Mouse (Mus musculus) forebrain, postnatal 0 days (tissue): ENCODE results near the gene Med24. TPM values are rescaled to one million over a fixed set of nuclear protein-coding genes. Genes with fewer than 3 reads are reported as not detected.

Experiments
- ATAC-seq: fragments of 200-750 bp; cut with Nextera tagmentation; 2 replicates; pipeline ENCODE4 v1.8.0; 2017; ENCODE audit warnings: mild to moderate bottlenecking, moderate library complexity
- DNase-seq: peaks from one replicate; pipeline ENCODE4 v3.0.0-alpha.2; 2015
- H3K27ac ChIP-seq: fragments of 300-500 bp; sonication (generic); 2 replicates; pipeline ENCODE4 v1.5.1; 2014; ENCODE audit warnings: low read depth, mild to moderate bottlenecking, antibody characterized with exemption, low read length, moderate library complexity, mixed read lengths
- H3K27me3 ChIP-seq: fragments of 300-500 bp; sonication (generic); 2 replicates; pipeline ENCODE4 v1.6.1; 2014; ENCODE audit warnings: mild to moderate bottlenecking, low read length, mixed read lengths; ENCODE audit not compliant: insufficient read depth
- H3K36me3 ChIP-seq: fragments of 300-500 bp; sonication (generic); 2 replicates; pipeline ENCODE4 v1.6.1; 2014; ENCODE audit warnings: mild to moderate bottlenecking, moderate library complexity; ENCODE audit not compliant: insufficient read depth
- H3K4me1 ChIP-seq: fragments of 300-500 bp; sonication (generic); 2 replicates; pipeline ENCODE4 v1.6.1; 2014; ENCODE audit warnings: antibody characterized with exemption; ENCODE audit not compliant: insufficient read depth
- H3K4me2 ChIP-seq: fragments of 300-500 bp; sonication (generic); 2 replicates; pipeline ENCODE4 v1.6.1; 2014; ENCODE audit warnings: low read depth, mild to moderate bottlenecking, moderate library complexity
- H3K4me3 ChIP-seq: fragments of 300-500 bp; sonication (generic); 2 replicates; pipeline ENCODE4 v1.5.1; 2014; ENCODE audit warnings: low read depth, low read length, mixed read lengths
- H3K9ac ChIP-seq: fragments of 300-500 bp; sonication (generic); 2 replicates; pipeline ENCODE4 v1.6.1; 2014; ENCODE audit warnings: mild to moderate bottlenecking
- H3K9me3 ChIP-seq: fragments of 300-500 bp; sonication (generic); 2 replicates; pipeline ENCODE4 v1.6.1; 2016; ENCODE audit warnings: low read length
- CTCF ChIP-seq: sonication (generic); IDR thresholded peaks from 2 replicates; pipeline ENCODE4 v1.5.1; 2016; ENCODE audit warnings: antibody characterized with exemption, control low read depth, low read depth
- WGBS: fragments of 180-500 bp; shearing (Covaris S2); extraction: QIAGEN DNeasy Blood & Tissue Kit; methylation state at CpG from one replicate; pipeline ENCODE4 v1.1.7; 2014; 5-methylcytosine and 5-hydroxymethylcytosine counted together
- polyA plus RNA-seq: library from polyadenylated mRNA; unstranded; fragments of >200 nt; fragmentation: Nextera tagmentation; extraction: Ambion mirVana; gene quantifications from 2 replicates; pipeline ENCODE4 v1.2.1, GENCODE M21; 2015
- total RNA-seq: library from RNA; depleted of rRNA; stranded (reverse); fragments of >200 nt; gene quantifications from 2 replicates; pipeline ENCODE4 v1.2.3, GENCODE M21; 2014; rRNA removed

The Med24 gene
- total RNA-seq (54.0 and 66.5 TPM in 2 replicates), polyA plus RNA-seq (46.4 and 49.3 TPM in 2 replicates)

- no peak for TF ChIP-seq CTCF
- Histone ChIP-seq H3K27ac (peak within 1 kb of the TSS; percentile 90), H3K4me2 (peak within 1 kb of the TSS; percentile 73), H3K27me3 (no peaks in the 10 kb centered on the region), H3K9ac (peak within 1 kb of the TSS; percentile 66), H3K36me3 (0 out of 2 replicates have a peak, but pooled peaks cover 9% of the 10 kb centered on the region), H3K4me3 (peak within 1 kb of the TSS; percentile 71), H3K9me3 (no peaks in the 10 kb centered on the region), H3K4me1 (peaks cover 10% of the 10 kb centered on the region)
- ATAC-seq, result peak; percentile 99
- DNase-seq, result peak; percentile 95
- WGBS, result 0% methylated on average over 16 of the region's 16 CpGs
These were observed at the start of gene Med24 for GRCm38 (mm10) chr11:98729119-98729588. Med24 (minus strand) TSS chr11:98729435.

GRCm38 (mm10) chr11:98777888-98778287, 48.7 kb upstream of the Med24 start:
- DNase-seq, result no peak
- Histone ChIP-seq H3K4me3 (no peak overlapping the region), H3K9ac (no peak overlapping the region), H3K27me3 (no peaks in the 10 kb centered on the region), H3K36me3 (no peaks in the 10 kb centered on the region), H3K4me1 (peaks cover 41% of the 10 kb centered on the region), H3K4me2 (no peak overlapping the region), H3K27ac (no peak overlapping the region), H3K9me3 (no peaks in the 10 kb centered on the region)
- no peak for ATAC-seq
- TF ChIP-seq CTCF, result no peak

- Histone ChIP-seq H3K36me3 (no peaks in the 10 kb centered on the region), H3K4me1 (peaks cover 33% of the 10 kb centered on the region), H3K9me3 (no peaks in the 10 kb centered on the region), H3K9ac (no peak overlapping the region), H3K27ac (0 out of 2 replicates have a peak overlapping the region, but pooled peaks have one; percentile 30), H3K27me3 (no peaks in the 10 kb centered on the region), H3K4me3 (no peak overlapping the region), H3K4me2 (no peak overlapping the region)
- WGBS, result 9% methylated on average over 9 of the region's 9 CpGs
- TF ChIP-seq CTCF, result no peak
- no peak for ATAC-seq
- DNase-seq, result peak; percentile 0
These were observed 47.8 kb upstream of the Med24 start for GRCm38 (mm10) chr11:98776843-98777590.

GRCm38 (mm10) chr11:98776052-98776764, 47.0 kb upstream of the Med24 start:
- no peak overlapping the region for H3K4me3 ChIP-seq
- no peak for TF ChIP-seq CTCF
- no peaks in the 10 kb centered on the region for H3K27me3 ChIP-seq
- ATAC-seq (no peak), DNase-seq (no peak)
- H3K9ac ChIP-seq, result no peak overlapping the region
- H3K27ac ChIP-seq, result peak overlapping the region; percentile 73; the same call in 1 of the 2 replicates
- no peaks in the 10 kb centered on the region for H3K9me3 ChIP-seq
- peaks cover 2% of the 10 kb centered on the region; the same call in 1 of the 2 replicates for H3K36me3 ChIP-seq
- H3K4me2 ChIP-seq, result peak overlapping the region; percentile 90
- H3K4me1 ChIP-seq, result peaks cover 26% of the 10 kb centered on the region
- WGBS, result 51% methylated on average over 12 of the region's 12 CpGs

GRCm38 (mm10) chr11:98775348-98776051, 46.3 kb upstream of the Med24 start:
- Histone ChIP-seq H3K9ac (0 out of 2 replicates have a peak overlapping the region, but pooled peaks have one; percentile 56), H3K4me2 (peak overlapping the region; percentile 90), H3K4me1 (peaks cover 26% of the 10 kb centered on the region), H3K27me3 (no peaks in the 10 kb centered on the region), H3K9me3 (no peaks in the 10 kb centered on the region), H3K27ac (peak overlapping the region; percentile 87), H3K4me3 (peak overlapping the region; percentile 48), H3K36me3 (peaks cover 9% of the 10 kb centered on the region; the same call in 1 of the 2 replicates)
- ATAC-seq (peak; percentile 93), DNase-seq (peak; percentile 98)
- WGBS, result 6% methylated on average over 15 of the region's 15 CpGs
- TF ChIP-seq CTCF, result no peak

GRCm38 (mm10) chr11:98774582-98775347, 45.5 kb upstream of the Med24 start, which contains the start of gene Nr1d1:
Nr1d1 (minus strand) TSS chr11:98775333.
- peak within 1 kb of the TSS; percentile 90 for H3K4me2 ChIP-seq
- H3K9me3 ChIP-seq, result no peaks in the 10 kb centered on the region
- 2% methylated on average over 22 of the region's 22 CpGs for WGBS
- H3K4me1 ChIP-seq, result peaks cover 26% of the 10 kb centered on the region
- TF ChIP-seq CTCF, result no peak
- H3K9ac ChIP-seq, result peak within 1 kb of the TSS; percentile 56
- ATAC-seq (peak; percentile 30), DNase-seq (peak; percentile 16)
- H3K27me3 ChIP-seq, result no peaks in the 10 kb centered on the region
- peak within 1 kb of the TSS; percentile 48 for H3K4me3 ChIP-seq
- peak within 1 kb of the TSS; percentile 87 for H3K27ac ChIP-seq
- H3K36me3 ChIP-seq, result peaks cover 16% of the 10 kb centered on the region; the same call in 1 of the 2 replicates
